Mouse (Mus musculus): Measurements from ENCODE around the gene Gpr15.
A peak's percentile ranks its signal among the peaks of the same experiment; 100 is the strongest.

The Gpr15 gene

DNA sequence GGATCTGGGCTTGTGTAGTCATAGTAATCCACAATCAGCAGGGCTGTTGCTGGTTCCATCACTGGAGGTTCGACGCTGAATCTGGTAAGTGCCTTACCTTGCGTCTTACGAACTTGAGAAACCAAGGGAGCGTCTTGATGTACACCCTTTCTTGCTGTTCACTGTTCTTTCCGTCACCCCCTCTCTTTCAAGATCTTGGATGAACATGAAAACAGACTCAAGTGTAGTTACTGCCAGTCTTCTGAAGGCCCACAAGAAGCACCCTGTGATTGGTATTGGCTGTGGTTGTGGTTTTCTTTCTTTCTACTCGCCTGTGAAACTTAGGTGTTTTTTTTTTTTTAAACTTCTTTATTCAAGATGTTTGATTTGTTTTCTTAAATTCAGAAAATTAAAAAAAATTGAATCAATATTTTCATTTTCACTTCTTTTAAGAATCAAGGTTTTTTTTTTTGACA lies at the start of gene Gpr15:
Gene Gpr15 (minus strand): TSS at position 405 of the 455 bp plus-strand sequence.
- no peak for DNase-seq

DNA sequence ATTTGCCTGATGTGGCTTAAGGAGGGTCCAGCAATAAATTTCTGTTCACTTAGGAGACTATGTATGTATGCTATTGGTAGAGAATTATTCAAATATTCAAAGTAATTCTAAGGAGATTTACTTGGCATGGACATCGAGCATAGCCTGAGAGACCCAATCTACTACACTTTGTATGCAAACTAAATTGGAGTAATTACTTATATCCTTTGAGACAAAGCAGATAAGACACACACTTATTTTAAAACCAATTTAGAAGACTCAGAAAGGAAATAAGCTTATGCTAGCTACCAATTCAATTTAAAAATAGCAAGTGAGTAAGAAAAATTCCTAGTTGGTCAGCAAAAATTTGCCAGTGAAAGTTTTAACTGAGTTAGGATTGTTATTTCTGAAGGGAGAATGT lies 44.2 kb upstream of the Gpr15 start, which contains the start of gene Olfr172:
Gene Olfr172 (minus strand): TSS at position 101 of the 400 bp plus-strand sequence.
- DNase-seq = no peak

DNA sequence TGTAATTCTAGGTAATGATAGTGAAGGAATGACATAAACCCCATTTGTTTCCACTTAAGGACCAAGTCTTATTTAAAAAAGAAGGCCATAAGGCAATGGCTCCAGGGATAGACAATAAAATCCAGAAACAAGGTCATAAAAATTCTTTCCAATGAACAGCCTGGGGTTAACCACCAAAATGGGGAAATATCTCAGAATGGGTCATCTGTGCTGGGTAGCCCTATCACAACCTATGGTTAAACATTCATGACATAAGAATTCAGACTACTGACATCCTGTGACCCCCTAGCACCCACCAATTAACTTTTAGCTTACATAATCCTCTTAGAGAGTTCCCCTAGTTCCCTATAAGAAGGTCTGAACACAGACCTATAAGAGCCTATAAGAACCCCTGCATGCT lies 37.3 kb upstream of the Gpr15 start:
- DNase-seq = no peak

DNA sequence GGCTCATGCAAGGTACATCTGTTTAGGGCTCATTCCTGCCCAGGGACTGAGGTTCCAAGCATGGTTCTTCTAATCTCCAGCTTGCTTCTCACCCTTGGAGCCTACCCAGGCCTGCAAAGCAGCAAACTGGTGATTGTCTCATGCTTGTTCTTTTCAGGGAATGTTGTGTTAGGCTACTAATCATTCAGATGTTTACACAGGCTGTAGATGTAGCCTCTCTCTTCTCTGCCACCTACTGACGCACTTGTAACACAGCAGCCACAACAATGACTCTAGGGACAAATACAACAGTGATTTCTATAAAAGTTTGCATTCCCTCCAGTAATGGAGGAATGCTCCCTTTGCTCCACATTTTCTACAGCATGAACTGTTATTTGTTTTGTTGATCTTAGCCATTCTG lies 32.4 kb upstream of the Gpr15 start:
- no peak for DNase-seq

DNA sequence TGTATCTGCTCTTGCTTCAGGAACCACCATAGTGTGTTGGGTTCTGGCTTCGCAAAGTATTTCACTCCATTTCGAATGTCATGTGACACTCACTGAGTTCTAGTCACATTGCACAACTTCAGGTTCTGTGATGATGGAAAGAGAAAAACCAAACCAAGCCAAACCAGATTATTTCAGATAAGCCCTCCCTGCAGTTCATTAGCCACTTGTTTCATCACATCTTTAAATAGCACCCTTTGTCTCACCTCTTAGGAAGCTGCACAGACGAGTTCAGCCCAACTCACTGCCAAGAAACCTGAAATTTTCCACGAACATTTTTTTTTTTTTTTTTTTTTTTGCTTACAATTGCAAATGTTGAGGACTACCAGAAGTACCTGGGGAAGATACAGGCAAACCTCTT lies 27.8 kb upstream of the Gpr15 start:
- DNase-seq = no peak

DNA sequence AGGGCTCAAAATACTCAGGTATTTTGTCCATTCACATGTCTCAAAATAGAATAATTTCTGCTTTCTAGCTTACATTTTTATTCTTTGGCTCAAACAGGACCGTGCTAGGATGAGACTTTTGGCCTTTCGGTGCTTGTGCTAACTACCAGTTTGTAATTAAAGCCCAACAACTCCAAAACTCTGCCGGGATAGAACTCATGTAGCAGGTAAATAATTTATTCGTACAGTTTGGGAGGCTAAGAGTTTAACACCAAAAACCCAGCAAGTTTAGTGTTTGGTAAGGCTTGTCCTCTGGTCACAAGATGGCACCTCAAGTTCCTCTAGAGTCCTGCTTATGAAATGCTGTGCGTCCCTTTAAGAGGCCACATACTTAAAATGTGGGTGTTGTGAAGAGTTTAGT lies 21.9 kb upstream of the Gpr15 start:
- DNase-seq = no peak

DNA sequence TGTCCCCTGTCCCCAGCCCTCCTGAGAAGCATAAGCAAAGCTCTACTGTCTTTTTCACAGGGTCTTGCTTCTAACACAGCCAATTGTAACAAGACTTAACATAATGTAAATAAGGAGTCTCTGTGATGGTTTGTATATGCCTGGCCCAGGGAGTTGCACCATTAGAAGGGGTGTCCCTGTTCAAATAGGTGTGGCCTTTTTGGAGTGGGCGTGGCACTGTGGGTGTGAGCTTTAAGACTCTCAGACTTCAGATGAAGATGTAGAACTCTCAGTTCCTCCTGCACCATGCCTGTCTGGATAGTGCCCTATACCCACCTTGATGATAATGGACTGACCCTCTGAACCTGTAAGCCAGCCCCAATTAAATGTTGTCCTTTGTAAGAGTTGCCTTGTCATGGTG lies 19.9 kb upstream of the Gpr15 start:
- DNase-seq = no peak

DNA sequence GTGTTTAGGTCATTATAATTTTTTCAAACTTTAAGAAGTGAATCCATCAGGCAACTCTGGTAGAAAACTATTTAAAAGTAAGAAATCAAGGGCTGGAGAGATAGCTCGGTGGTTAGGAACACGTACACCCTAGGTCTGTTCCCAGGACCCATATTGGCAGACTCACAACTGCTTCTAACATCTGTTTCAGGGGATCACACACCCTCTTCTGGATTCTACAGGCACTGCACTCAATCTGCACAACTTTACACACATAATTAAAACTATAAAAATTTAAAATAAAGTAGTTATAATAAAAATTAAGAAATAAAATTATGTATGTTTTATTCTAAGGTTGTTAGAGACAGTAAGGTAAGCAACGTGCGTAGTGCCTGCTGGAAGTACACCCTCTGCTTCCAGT lies 19.3 kb upstream of the Gpr15 start:
- no peak for DNase-seq

DNA sequence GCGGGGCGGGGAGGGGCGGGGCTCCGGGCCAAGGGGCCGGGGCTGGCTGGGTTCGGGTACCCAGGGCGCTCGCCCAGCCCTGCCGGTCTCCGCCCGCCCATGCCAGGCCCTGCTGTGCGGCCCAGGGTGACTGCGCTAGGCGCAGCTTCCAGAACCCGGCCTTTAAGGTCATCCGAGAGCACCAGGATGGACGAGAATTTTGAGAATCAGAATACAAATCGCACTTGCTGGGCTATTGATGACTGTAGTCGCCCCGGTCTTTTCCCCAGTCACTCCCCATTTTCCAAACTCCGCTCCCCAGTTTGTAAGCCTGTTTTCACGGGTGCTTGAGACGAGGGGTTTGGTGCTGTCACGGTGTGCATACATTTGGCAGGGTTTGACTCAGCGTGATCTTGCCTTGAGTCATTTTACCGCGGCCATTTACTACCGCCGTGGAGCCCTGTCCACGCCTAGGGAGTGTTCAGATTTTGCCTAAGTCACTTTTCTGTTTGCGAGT lies 9.4 kb upstream of the Gpr15 start:
- DNase-seq = no peak

DNA sequence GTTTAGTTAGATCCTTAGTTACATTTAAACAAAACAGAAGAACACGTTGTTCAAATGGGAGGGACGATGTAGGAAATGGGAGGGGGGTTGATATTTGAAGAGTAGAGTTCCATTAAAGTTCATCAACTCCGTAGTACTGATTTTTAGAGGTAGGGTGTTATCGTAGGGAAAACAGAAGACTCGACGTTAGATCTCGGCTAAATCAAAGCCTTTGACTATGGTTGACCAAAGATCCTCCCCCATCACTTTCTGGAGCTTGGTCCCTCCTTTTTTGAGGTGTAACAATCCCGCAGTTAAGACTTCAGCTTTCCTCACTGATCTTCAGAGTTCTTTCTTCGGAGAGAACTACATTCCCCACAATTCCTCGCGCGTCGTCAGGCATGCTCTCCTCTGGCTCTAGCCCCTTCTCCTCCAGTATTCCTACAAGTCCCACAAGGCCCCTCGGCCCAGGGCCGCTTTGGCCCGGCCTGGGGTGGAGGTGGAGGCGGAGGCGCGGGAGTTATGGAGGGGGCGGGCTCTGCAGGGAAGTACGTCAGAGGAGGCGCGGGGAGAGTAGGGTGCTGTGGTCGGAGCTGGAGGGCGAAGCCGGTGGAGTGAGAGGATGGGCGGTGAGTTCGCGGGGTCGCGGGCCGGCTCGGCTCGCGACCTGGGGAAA lies 8.7 kb upstream of the Gpr15 start, which contains the start of gene Cldnd1:
Gene Cldnd1 (plus strand): TSS at position 434 of the 655 bp plus-strand sequence.
- peak; percentile 100 for DNase-seq

DNA sequence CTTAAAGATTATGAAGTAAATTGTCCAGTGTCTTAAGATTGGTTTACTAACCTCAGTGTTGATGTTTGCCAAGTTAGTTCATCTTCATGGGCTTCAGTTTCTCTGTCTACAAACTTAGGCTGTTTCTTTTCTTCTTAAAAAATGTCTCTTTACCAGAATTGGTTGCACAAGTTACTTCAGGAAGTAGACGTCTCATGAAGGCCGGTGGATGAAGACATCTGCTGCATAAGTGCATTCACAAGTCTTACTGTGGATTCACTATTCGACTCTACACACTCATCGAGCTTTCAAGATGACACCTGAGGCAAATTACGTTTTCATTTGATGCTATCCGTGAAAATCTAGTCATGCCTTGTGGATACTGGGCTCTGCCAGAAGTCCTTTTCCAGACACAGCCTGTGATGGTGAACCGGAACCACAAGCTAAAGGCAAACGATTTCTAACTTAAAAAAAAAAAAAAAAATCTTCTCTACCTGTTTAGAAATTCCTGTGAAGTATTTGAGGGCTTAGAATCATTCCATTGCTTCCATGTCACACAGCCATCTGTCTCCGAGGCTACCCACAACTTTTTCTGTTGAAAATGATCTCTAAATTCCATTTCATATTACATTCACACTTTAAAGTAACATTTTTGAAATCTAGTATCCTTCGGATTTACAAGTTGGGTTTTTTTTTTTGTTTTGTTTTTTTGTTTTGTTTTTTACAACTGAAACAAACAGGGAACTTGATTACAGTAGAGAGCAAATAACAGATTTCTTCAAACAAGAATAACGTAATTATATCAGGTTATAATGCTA lies 8.0 kb upstream of the Gpr15 start:
- DNase-seq = no peak

DNA sequence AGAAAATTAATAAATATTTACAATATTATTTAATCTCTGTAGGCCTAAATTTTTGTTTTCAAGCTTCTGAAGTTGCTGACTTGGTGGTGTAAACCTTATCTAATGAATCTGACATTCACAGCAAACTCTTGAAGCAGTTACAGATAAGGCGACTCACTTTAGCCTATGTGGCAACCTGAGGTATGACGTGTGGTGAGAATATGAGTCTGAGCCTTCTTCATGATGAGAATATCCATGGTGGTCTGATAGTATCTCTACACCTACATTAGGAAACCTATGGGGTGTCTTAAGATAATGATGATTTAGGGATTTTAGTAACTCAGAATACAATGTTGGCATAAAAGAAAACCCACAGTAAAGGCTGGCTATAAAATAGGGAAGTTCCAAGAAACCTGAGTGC lies 3.4 kb upstream of the Gpr15 start:
- peak; percentile 4 for DNase-seq

DNA sequence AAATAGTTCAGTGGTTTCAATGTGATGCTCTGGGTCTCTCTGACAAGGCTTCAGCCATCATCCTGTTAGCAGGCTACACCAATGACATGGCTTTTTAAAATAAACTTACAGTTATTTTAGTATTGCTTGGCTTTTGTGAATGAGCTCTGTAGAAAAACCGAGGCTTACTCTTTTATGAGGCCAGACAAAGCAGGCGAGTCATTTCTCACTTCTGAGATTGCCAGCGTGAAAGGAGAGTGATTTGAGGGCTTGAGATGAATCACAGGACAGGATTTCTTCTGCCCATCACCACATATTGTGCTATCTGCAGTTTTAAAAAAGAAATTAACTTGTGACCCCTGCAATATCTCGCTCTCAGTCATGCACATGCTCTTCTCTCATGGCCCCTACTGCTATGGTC lies 3.9 kb downstream of the Gpr15 start:
- DNase-seq = no peak

DNA sequence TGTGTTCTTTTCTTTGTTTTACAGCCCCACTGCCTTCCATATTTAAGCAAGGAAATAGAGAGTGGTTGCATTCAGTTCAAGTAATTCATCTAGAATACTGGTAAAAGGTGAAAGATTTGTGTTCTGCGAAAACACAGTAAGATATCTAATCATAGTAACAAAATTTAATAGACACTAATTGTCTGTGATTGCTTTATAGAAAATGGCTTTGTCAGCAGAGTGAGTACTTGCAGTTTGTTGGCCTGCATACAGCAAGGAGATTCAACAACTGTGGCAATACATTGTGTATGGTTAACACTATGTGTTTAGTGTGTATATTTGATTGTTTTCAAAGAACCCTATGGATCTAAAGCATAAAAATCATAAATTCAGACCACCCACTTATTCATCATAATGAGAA lies 5.7 kb downstream of the Gpr15 start:
- no peak for DNase-seq

DNA sequence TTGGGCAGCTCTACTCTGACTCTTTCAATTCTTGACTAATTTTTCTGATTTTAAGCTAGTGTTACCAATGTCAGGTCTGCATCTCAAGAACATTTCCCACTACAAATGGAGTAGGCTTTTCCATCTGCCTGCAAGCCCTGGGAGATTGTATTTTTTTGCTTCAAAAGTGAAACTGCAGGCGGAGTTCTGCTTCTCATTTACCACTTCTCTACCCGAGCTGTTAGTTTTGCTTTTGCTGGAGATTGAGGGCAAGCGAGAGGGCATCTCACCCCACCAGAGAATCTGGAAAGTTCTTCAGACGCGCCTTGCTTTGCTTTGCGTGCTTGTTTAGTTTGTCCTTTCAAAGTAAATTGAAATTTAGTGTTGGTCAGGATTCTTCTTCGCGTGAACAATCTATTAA lies 6.6 kb downstream of the Gpr15 start:
- peak; percentile 89 for DNase-seq

DNA sequence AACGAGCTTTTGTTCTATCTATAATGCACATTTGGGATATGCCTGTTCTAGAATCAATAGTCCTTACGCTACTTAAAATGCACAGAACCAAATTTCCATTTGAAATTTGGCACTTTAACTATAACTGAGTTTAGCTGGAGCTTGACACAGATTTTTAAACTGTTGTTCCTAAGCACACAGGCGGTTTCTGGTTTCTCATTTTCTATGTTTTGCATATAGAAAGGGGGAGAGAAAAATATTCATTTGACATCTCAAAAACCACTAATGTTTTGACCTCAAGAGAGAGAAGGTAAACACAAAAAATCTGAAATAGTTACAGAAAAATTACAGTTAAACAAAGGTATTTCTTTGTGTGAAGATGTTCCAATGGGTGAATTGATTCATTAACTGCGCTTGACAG lies 9.3 kb downstream of the Gpr15 start:
- DNase-seq = no peak

DNA sequence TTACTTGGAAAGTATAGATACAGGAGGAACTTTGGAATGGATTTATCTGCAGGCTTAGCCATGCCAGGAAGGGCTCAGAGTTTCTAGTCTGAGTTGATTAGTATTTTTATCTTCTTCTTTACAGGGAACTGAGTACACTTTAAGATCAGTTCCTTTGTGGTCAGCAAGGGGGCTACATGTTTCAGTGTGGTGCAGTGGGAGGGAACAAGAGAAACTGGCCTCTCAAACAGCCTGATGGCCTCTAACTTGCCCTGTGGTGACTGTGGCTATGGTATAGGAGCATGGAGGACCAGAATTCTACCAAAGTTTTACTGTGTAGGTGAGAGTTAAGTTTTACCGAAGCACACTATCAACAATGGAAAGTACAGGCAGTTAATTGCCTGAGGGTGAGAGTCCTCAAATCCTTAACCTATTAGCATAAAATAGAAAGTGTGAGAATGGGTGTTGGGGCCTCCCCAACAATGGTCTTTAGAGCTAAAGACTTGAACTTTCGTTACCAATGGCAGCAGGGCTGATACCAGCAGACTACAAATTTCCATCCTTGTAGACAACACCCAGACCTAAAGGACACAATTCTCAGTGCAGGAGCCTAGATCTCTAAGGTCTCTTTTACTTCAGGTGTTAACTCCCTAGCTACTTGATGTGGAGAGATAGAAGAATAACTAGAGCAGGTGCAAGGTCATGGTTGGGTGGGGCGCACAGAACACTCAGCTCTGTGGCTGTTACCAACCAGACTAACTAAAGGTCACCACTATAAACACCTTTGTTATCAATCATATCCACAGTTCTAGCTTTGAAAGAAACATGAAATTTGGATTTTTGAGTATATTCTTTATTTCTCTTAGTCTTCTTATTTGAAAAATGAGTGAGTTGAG lies 10.0 kb downstream of the Gpr15 start:
- DNase-seq = peak; percentile 19

DNA sequence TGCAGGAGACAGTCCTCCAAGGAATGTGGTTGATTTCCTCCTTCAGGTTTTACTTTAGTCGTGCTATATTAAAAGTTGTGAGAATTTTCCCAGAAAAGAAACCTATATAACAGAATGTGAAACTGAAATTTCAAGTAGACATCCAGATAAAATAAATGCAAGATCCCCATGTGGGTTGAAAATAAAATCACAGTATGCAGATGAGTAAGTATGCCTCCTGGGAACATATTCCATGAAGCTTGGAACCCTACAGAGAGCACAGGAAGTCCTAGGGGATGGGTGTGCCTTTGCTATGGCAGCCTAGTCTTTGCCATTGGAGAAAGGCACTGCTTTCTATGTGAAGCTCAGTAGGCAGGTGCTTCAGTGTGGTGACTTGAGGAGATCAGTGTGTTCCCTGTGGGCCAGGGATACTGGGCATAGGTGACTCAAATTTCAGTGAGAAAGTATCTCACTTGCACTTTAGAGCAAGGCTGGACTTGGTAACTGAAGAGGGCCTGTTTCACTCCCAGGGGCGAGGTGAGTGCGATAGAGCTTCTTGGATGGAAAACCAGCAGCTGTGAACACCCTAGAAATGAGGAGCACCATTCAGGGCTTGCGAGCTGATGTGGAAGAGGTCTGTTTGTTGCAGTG lies 11.5 kb downstream of the Gpr15 start:
- peak; percentile 73 for DNase-seq

DNA sequence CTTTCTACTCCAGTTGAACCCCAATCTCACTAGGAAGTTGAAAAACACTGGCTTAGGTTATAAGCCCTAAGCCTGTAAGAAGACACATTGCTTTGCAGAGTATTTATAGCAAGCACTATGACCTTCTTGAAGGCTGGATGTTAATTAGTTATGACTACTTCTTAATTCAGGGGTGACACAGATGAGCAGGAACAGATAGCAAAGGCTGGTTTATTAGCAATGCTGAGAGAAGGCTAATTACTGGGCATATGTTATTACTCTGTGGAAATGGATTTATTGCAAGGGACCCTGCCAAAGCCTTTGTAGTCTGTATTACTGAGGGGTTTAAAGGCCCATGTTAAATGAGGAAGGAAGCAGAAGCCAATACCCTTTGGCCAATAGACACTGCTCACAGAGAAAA lies 13.9 kb downstream of the Gpr15 start:
- DNase-seq = no peak

DNA sequence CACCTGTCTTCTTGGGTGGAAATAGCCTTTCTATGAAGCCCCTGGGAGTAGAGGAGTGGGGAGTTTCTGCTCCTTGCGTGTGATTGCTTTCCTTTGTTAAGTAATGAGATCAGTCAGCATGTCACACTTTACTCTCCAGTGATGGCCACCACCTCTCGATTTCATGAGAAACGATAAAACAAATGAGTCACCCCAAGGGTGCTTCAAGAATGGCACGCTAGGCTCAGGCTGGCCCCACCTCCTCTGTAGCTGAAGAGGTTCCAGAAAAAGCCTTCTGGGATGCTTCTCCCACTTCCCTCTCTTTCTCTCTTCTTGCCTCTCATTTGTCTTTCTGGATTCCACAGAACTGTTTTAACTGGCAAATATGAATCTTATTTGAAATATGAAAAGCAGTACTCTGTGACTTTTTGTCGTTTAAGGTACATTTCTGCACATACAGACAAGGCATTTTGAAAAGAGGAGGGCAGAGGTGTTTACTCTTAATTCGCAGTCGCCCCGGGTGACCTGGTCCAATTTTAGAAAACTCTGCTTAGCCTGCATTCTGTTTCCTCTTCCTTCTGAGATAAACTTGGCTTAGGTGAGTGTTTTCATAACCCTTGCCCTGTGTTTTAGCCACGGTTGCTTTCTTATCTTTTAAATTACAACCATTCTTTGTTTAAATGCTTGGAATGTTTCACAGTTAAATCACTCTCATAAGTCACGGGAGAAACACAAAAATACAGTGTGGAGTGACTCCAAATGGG lies 15.3 kb downstream of the Gpr15 start:
- peak; percentile 78 for DNase-seq

DNA sequence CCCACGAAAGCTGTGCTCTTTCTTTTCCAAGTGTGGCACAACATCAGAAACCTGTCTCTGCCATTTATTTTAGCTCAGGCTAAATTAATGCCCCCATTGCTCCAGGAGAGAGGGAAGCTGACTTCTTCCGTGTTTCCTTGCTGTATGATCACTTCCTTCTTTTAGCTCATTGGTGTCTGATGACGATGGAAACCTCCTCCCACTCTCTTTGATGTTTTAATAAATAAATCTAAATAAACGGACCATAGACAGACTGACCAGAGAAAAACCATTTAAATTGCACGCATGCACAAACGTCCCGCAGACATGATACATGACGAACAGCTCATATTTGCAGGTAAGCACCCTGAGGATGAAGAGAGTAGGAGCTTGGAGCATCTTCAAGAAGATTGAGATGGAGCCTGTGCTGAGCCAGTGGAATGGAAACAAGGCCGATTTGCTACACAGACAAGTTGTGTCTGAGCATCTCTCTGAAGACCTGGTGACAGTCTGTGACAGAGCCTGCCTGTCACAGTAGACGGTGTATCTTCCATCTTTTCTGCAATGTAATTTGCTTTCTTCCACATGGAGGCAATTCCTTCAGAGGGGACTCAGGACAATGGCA lies 16.4 kb downstream of the Gpr15 start:
- DNase-seq = peak; percentile 53
